Mouse (Mus musculus) fat pad, adult 2 months (tissue): Measurements from ENCODE around the gene Dnah1.

Experiments used
- DNase-seq: peaks from one replicate; pipeline ENCODE4 v3.0.0-alpha.2; 2011; ENCODE audit warnings: low read depth, low spot score; ENCODE audit errors: extremely low read depth

Dnah1 gene

GRCm38 (mm10) chr14:31323849-31324792 lies at the start of gene Dnah1:
TSS of gene Dnah1 (minus strand) at chr14:31323896.
- no peak for DNase-seq

DNA sequence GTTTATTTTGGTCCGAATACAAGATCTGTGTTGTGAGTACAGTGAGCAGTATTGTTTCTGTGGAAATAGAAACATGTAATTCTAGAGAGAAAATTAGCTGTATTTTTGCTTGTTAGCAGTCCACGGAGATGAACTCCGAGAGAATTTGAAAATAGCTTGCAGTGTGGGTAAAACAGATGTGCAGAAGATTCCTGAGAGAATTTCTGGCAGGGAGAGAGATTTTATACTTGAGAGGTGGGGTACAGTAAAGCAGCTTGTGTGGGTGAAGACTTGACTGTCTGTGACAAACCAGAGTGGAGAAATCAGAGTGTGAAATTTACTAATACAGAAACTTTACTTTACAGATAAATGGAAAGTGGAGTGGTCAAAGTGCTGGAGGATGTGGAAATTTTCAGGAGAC lies 45.7 kb upstream of the Dnah1 start:
- DNase-seq, result no peak

GRCm38 (mm10) chr14:31367951-31368350 lies 44.3 kb upstream of the Dnah1 start:
- no peak for DNase-seq

- no peak for DNase-seq
These were observed 41.7 kb upstream of the Dnah1 start for GRCm38 (mm10) chr14:31365350-31365749.

DNA sequence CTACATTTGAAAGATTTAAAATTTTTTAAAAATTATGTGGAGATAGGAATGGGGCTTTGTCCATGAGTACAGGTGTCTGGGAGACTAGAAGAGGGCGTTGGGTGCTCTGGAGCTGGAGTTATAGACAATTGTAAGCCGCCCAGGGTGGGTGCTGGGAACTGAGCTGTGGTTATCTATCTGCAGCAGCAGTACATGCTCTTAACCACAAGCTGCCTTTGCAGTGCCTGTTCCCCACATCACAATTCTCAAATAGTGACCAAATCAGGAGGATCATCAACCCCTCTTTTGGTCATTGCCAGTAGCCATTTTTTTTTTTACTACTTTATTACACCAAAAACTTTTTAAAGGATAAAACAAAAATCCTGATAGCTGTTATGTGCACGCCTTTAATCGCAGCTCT lies 40.9 kb upstream of the Dnah1 start:
- no peak for DNase-seq

DNA sequence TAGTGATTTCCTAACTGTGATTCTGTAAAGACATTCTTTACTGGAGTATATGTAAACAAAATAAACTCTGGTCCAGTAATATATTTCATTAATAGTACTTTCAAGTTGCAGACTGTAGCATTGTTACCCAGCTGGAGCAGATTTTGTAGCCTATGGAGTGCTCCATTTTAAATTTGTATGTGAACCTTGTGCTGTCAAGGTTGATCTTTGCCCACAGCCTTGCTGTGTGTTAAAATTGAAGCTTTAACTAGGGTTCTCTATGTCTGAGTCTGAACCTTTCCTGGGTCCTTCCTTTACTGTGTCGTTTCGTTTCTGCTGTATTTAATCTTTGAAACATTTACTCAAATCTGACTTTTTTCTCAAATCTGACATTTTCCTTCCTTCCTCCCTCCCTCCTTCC lies 38.5 kb upstream of the Dnah1 start:
- no peak for DNase-seq

GRCm38 (mm10) chr14:31345367-31345766 lies 21.7 kb upstream of the Dnah1 start:
- DNase-seq, result no peak

- no peak for DNase-seq
These were observed 19.5 kb upstream of the Dnah1 start for GRCm38 (mm10) chr14:31343241-31343640.

DNA sequence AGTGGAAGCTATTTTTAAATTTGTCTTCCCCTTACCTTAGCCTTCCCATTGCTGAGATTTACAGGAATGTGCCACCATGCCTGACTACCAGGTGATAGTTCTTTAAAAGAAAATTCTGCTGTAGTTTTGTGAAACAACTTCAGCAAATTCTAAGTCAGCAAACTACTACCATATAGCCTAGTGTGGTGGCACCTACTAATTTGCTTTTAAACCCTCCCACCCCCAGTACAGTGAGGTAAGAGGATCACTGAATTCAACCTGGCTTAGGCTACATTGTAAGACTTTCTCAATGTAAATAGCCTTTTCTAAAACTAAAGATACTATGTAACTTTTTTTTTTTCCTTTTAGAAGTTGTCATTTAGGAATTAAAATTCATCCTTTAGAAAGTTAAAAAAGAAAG lies 14.3 kb upstream of the Dnah1 start:
- no peak for DNase-seq

DNA sequence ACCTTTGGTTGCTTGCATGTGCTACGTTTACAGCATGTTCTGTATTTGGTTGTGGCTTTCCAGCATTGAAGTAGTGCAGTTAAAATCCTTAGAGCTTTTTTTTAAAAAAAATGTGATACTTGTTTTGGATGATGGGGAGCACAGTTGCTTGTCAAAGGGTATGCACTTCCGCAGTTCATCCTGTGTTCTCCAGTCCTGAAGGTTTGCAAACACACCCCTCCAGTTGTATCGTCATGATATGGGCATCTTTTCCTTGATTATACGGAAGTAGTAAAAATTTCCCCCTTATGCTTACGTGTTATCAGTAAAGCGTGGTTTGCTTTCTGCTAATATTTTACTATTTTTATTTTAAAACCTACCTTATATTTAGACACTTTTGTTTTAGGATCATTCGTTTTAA lies 13.7 kb upstream of the Dnah1 start:
- no peak for DNase-seq

DNA sequence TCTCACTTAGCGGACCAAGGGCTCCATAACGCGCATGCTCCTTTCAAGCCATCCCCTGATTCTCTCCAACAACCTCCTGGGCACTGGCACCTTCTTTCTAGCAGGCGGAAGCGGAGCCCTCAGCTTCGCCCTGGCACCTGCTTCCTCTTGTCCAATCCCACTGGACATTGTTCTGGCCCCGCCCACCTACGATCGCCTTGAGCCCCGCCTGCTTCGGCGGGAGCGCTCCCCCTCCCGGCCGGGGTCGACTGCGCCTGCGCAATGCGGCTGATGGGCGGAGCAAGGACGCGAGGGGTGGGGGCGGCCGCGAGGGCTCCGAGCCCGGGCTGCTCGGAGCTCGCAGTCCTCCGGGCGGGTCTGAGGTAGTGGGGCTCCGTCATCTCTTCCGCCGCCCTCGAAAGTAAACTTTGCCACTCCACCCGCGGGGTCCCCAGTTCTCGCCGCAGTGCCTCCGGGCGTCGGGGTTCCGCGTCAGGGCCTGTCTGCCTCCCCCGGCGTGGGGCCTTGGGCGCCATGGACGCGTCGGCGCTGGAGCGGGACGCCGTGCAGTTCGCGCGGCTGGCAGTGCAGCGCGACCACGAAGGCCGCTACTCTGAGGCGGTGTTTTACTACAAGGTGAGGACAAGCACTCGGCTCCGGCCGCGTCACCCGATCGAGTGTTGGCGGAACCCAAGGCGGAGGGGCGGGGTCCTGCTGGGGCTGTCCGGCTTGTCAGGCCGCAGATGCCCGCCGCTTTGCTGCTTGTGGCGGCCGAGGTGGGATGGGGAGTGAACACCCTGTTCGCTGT lies 12.9 kb upstream of the Dnah1 start, which contains the start of gene Capn7:
Capn7 (plus strand) TSS at position 270 of the 787 bp plus-strand sequence.
- DNase-seq, result peak; percentile 73

DNA sequence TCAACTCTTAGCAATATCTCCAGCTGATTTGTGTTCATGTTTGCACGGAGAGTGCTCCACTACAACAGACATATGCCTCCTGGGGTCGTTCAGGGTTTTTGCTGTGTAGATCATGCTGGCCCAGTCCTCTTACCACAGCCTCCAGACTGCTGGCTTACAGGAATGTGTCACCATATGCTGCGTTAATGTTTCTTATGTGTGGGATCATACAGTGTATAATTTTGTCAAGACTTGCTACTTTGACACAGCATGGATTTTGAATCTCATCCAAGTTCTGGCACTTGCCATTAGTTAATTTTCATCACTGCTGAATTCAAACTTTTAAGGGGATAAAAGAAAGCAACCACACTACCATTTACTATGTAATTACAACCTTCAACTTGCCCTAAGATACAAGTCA lies 12.1 kb upstream of the Dnah1 start:
- DNase-seq, result no peak

- DNase-seq, result no peak
These were observed 7.3 kb upstream of the Dnah1 start for GRCm38 (mm10) chr14:31330957-31331356.

- no peak for DNase-seq
These were observed 6.0 kb upstream of the Dnah1 start for GRCm38 (mm10) chr14:31329741-31330140.

DNA sequence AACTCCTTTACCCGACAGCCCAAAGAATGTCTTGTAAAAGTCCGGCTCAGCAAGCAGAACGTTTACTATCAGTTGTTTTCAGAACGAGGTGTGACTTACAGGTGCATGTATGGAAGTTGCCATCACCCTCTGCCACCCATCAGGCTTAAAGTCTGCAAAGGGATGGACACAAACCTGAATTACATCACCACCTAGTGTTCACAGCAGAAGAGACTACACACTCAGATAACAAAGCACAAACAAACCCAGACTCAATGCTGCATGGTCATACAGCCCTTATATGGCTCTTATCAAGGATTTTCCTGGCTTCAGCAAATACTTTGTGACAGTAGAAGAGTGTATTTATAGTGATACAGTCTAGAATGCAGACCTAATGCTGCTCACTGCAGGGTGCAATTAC lies 4.0 kb upstream of the Dnah1 start:
- no peak for DNase-seq

- DNase-seq, result no peak
These were observed 3.5 kb upstream of the Dnah1 start for GRCm38 (mm10) chr14:31327196-31327595.

DNA sequence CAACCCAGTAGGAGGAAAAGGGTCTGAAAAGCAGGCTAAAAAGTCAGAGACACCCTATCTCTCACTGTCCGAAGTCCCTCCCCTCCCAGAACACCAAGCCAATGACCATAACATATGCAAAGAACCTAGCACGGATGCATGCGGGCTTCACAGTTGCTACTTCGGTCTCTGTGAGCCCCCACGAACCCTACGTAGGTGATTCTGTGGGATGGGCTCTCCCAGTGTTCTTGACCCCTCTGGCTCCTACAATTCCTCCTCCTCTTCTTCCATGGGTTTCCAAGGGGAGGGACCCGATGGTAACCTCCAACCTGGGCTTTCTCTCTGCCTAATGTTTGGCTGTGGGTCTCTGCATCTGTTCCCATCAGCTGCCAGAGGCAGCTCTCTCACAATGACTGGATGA lies 3.1 kb upstream of the Dnah1 start:
- DNase-seq, result no peak

DNA sequence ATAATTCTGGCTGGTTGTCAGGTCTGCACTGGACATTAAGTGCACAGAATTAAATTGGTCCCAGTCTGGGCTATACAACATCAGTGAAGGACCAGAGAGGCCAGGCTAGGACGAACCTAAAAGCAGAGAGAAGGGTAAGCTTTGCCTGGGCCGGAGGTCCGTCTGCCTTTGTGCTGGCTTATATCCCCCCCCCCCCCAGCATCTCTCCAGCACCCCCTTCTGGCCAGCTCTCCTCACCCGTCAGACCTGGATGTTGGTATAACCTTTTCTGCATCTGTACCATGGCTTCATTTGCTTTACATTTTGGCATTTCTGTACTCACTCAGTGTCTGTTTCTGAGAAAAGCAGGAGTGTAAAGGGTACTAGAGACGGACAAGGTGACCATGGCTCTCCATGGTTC lies 1.9 kb upstream of the Dnah1 start:
- no peak for DNase-seq

DNA sequence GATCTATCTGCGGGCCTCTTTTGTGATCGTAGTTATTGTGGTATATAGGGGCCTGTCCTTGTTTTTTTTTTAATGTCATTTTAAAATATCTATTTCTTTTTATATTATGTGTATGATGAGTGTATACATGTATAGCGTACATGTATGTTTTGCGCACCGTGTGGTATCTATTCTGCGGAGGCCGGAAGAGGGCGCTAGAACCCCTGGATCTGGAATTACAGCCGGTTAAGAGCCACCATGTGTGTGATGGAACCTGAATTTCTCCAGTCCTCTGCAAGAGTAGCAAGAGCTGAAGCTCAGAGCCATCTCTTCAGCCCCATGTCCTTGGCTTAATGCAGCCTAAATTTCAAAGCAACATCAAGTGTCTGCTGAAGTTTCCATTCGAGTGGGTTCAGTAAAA lies 1.2 kb upstream of the Dnah1 start:
- no peak for DNase-seq

DNA sequence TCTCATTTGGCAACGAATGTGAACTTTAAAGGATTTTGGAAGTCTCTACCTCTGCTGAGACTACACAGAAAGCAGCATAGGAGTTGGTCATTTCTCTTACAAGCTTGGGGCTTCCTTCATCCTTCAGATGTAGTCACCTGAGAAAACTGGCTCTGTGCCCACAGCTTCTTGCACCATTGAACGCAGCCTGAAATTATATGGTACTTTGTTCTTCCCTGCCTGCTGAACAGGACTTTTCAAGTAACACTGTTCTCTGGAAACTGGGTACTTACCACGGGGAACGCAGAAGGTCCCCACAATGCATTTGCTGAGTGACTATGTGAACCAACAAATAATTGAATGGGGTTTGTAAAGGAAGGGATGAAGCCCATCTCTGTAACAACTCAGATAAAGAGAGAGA lies 507 bp downstream of the Dnah1 start:
- DNase-seq, result no peak

DNA sequence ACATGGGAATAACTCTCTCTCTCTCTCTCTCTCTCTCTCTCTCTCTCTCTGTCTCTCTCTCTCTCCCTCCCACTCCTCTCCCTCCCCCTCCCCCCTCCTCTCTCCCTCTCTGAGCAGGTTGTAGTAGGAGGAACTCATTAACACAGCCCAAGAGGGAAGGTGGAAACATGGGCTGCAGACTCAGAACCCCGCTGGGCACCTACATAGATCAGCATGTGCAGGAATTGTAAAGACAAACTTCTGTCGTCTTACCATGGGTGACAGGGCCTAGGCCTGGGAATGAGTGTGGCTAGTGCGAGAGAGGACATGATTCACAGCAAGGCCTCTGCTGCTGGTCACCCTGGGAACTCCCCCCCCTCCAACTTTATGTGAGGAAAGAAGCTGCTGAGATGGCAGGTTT lies 1.5 kb downstream of the Dnah1 start:
- DNase-seq, result no peak

GRCm38 (mm10) chr14:31321181-31321580 lies 2.5 kb downstream of the Dnah1 start:
- DNase-seq, result no peak
